Mouse (Mus musculus) hindbrain, postnatal 0 days (tissue): ENCODE data around the gene Awat2. TPM values are rescaled to one million over a fixed set of nuclear protein-coding genes. Genes with fewer than 3 reads are reported as not detected.
A peak's percentile ranks its signal among the peaks of the same experiment; 100 is the strongest.
"Not testable (repeated sequence)": the region's sequence is repeated elsewhere in the genome, so short reads cannot be mapped to it uniquely, and the experiment has no call there.

Source experiments
- ATAC-seq: fragments of 200-750 bp; cut with Nextera tagmentation; 2 replicates; pipeline ENCODE4 v1.8.0; 2017; ENCODE audit warnings: mild to moderate bottlenecking, moderate TSS enrichment, moderate library complexity
- DNase-seq: peaks from one replicate; pipeline ENCODE4 v3.0.0-alpha.2; 2015; ENCODE audit warnings: low spot score
- H3K27ac ChIP-seq: fragments of 300-500 bp; sonication (generic); 2 replicates; pipeline ENCODE4 v1.5.1; 2014; ENCODE audit warnings: mild to moderate bottlenecking
- H3K27me3 ChIP-seq: fragments of 300-500 bp; sonication (generic); 2 replicates; pipeline ENCODE4 v1.6.1; 2014; ENCODE audit warnings: low read length, mixed read lengths; ENCODE audit not compliant: insufficient read depth
- H3K36me3 ChIP-seq: fragments of 300-500 bp; sonication (generic); 2 replicates; pipeline ENCODE4 v1.6.1; 2014; ENCODE audit warnings: low read length, mixed read lengths; ENCODE audit not compliant: insufficient read depth
- H3K4me1 ChIP-seq: fragments of 300-500 bp; sonication (generic); 2 replicates; pipeline ENCODE4 v1.6.1; 2014; ENCODE audit warnings: antibody characterized with exemption, low read length, mixed read lengths; ENCODE audit not compliant: insufficient read depth
- H3K4me2 ChIP-seq: fragments of 300-500 bp; sonication (generic); 2 replicates; pipeline ENCODE4 v1.6.1; 2014; ENCODE audit warnings: low read depth, mild to moderate bottlenecking, low read length, moderate library complexity, mixed read lengths
- H3K4me3 ChIP-seq: fragments of 300-500 bp; sonication (generic); 2 replicates; pipeline ENCODE4 v1.5.1; 2014; ENCODE audit warnings: low read length
- H3K9ac ChIP-seq: fragments of 300-500 bp; sonication (generic); replicated peaks from 2 replicates; pipeline ENCODE4 v1.6.1; 2014; ENCODE audit warnings: mild to moderate bottlenecking, low read length, moderate library complexity, mixed read lengths
- H3K9me3 ChIP-seq: fragments of 300-500 bp; sonication (generic); 2 replicates; pipeline ENCODE4 v1.6.1; 2016; ENCODE audit warnings: low read length, mixed read lengths
- CTCF ChIP-seq: IDR thresholded peaks from 2 replicates; pipeline ENCODE4 v1.5.1; 2016; ENCODE audit warnings: antibody characterized with exemption, control low read depth, low read depth
- WGBS: fragments of 180-500 bp; shearing (Covaris S2); extraction: QIAGEN DNeasy Blood & Tissue Kit; methylation state at CpG from one replicate; pipeline ENCODE4 v1.1.7; 2014; 5-methylcytosine and 5-hydroxymethylcytosine counted together
- polyA plus RNA-seq: library from polyadenylated mRNA; unstranded; fragments of >200 nt; fragmentation: Nextera tagmentation; extraction: Ambion mirVana; gene quantifications from 2 replicates; pipeline ENCODE4 v1.2.1, GENCODE M21; 2015
- total RNA-seq: library from RNA; depleted of rRNA; stranded (reverse); fragments of >200 nt; gene quantifications from 2 replicates; pipeline ENCODE4 v1.2.3, GENCODE M21; 2014; rRNA removed

Awat2 gene
- total RNA-seq (0.26 and 0.36 TPM in 2 replicates), polyA plus RNA-seq (0.09 and 0.15 TPM in 2 replicates)

DNA sequence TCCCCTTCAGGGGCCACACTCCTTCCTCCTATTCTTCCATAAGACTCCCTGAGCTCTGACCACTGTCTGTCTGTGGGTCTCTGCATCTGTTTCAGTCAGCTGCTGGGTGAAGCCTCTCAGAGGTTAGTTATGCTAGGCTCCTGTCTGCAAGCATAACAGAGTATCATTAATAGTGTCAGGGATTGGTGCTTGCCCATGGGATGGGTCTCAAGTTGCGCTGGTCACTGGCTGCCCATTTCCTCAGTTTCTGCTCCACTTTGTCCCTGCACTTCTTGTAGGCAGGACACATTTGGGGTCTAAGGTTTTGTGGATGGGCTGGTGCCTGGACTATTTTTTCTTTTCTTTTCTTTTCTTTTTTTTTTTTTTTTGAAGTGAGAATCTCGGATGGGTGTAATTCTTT lies at the start of gene Awat2:
Gene Awat2 (minus strand): TSS at position 101 of the 400 bp plus-strand sequence.
- ATAC-seq, H3K27me3 ChIP-seq, H3K9me3 ChIP-seq, H3K9ac ChIP-seq, H3K36me3 ChIP-seq, H3K27ac ChIP-seq, H3K4me3 ChIP-seq, H3K4me2 ChIP-seq, DNase-seq, H3K4me1 ChIP-seq: not testable (repeated sequence)
- 87% methylated on average over 2 of the region's 2 CpGs for WGBS

DNA sequence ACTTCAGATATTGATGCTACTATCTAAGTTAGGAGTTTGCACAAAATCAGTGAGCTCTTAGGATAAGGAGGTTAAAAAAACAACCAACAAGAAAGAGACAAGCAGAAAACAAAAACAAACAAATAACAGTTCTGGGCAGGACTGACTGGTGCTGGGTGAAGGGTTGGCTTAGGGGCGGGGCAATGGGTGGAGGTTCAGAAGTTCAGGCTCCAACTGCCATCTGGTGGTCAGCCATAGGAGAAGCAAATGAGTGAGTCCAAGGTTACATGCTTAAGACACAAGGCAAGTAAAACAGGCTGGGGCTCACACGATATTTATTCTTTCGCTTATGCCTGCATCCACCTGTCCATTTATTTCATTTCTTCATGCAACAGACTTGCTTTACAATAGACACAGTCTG lies 37.8 kb upstream of the Awat2 start:
- DNase-seq (peak; percentile 74), ATAC-seq (peak; percentile 83)
- TF ChIP-seq CTCF, result peak; percentile 77
- Histone ChIP-seq H3K27me3 (no peaks in the 10 kb centered on the region), H3K9me3 (no peaks in the 10 kb centered on the region), H3K9ac (no peak overlapping the region), H3K4me3 (no peak overlapping the region), H3K27ac (no peak overlapping the region), H3K36me3 (no peaks in the 10 kb centered on the region), H3K4me2 (no peak overlapping the region), H3K4me1 (no peaks in the 10 kb centered on the region)
- WGBS, result 28% methylated on average over 3 of the region's 3 CpGs

DNA sequence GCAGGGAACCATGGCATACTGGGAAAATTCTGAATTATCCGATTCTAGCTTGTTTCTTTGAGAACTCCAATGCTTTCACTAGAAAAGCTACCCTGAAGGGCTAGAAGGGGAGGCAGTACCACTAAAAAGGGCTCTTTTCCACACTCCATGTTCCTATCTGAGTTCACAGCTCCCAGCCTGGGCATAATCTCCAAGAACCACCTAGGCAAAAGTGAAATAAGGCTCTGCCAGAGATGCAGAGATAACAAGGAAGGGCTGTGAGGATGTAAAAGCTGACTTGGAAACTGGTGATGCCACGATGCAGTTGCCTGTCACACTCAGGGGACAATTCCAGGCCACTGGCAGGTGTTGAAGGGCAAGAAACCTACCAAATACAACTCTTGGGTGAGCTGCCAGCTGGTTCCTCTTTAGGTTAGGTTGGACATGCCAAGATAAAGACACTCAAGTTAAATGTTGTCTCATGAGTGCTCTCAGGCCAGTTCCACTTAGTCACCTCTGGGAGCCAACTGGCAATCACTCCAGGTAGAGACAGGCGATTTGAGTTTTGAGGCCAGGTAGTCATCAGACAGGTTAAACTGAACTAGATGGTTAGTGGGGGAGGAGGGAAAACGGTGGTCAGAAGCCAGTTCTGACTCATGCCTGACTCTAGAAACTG lies 33.2 kb upstream of the Awat2 start:
- no peaks in the 10 kb centered on the region for H3K9me3 ChIP-seq
- no peak for ATAC-seq
- H3K36me3 ChIP-seq, result no peaks in the 10 kb centered on the region
- no peaks in the 10 kb centered on the region for H3K4me1 ChIP-seq
- H3K4me3 ChIP-seq, result no peak overlapping the region
- no peak overlapping the region for H3K9ac ChIP-seq
- no peak for DNase-seq
- no peak overlapping the region for H3K27ac ChIP-seq
- no peak for TF ChIP-seq CTCF
- no peak overlapping the region for H3K4me2 ChIP-seq
- WGBS, result 68% methylated on average over 4 of the region's 4 CpGs
- no peaks in the 10 kb centered on the region for H3K27me3 ChIP-seq

DNA sequence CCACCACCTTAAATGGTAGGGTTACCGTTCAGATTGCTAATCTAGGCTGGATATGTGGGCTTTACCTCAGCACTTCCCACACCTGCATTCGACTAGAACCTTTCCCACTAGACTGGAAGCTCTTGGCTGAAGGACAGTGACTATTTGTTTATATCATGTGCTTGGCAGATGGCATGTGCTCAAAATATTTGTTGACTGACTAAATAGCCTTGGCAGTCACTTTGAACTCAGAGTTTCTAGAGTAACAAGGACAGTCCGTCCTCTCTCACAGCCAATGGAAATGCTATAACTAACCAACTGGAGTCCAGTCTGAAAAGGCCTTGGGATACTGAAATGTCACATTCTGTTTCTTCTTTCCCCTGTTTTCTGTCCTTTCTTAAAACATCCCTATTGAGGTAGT lies 29.0 kb upstream of the Awat2 start:
- no peaks in the 10 kb centered on the region for H3K4me1 ChIP-seq
- H3K9ac ChIP-seq, result no peak overlapping the region
- 81% methylated on average over 3 of the region's 3 CpGs for WGBS
- DNase-seq (no peak), ATAC-seq (no peak)
- H3K4me3 ChIP-seq, result no peak overlapping the region
- H3K9me3 ChIP-seq, result no peaks in the 10 kb centered on the region
- H3K4me2 ChIP-seq, result no peak overlapping the region
- TF ChIP-seq CTCF, result no peak
- H3K36me3 ChIP-seq, result no peaks in the 10 kb centered on the region
- no peak overlapping the region for H3K27ac ChIP-seq
- no peaks in the 10 kb centered on the region for H3K27me3 ChIP-seq

DNA sequence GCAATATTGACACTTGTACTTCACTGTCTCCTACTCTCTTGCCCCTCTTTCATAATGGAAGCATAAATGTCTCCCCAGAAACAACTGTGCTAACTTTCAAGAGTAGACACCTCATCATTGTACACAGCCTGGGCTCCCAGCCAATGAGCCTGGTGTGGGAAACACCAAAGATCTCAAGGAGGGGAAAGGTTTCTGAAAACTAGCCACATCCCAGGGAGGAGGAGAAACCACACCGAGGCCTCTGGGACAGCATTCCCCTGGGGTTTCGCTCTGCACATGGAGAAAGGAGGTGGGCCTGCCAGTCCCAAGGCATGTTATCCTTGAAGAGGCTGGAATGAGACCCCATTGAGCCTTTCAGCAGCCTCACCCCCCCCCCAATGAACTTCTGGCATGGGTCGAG lies 27.6 kb upstream of the Awat2 start:
- no peaks in the 10 kb centered on the region for H3K4me1 ChIP-seq
- no peak overlapping the region for H3K4me3 ChIP-seq
- H3K36me3 ChIP-seq, result no peaks in the 10 kb centered on the region
- DNase-seq, result no peak
- H3K9me3 ChIP-seq, result no peaks in the 10 kb centered on the region
- ATAC-seq, result no peak
- no peak overlapping the region for H3K4me2 ChIP-seq
- no peak overlapping the region for H3K27ac ChIP-seq
- no peaks in the 10 kb centered on the region for H3K27me3 ChIP-seq
- TF ChIP-seq CTCF, result no peak
- WGBS, result 82% methylated on average over 3 of the region's 3 CpGs
- H3K9ac ChIP-seq, result no peak overlapping the region

DNA sequence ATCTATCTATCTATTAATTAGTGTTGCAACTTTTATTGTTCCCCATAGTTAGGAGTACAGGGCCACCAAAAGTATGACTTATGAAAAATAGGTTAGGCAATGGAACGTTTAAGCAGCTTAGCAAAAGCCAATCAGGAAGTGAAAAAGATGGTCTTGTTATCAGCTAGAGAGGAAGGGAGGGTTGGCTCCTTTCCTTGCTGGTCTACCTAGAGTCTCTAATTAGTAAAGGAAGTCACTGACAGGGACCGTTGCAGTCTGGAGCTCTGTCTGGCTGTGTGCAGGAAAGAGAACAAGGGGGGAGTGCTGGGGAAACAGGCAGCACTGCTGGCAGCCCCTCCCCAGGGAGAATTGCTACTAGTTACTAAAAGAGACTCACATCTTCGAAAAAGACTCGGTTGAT lies 25.5 kb upstream of the Awat2 start:
- Histone ChIP-seq H3K9ac (no peak overlapping the region), H3K27me3 (no peaks in the 10 kb centered on the region), H3K4me3 (no peak overlapping the region), H3K9me3 (no peaks in the 10 kb centered on the region), H3K4me1 (no peaks in the 10 kb centered on the region), H3K36me3 (no peaks in the 10 kb centered on the region), H3K27ac (no peak overlapping the region), H3K4me2 (no peak overlapping the region)
- DNase-seq (no peak), ATAC-seq (no peak)
- no peak for TF ChIP-seq CTCF
- 80% methylated on average over 4 of the region's 4 CpGs for WGBS

DNA sequence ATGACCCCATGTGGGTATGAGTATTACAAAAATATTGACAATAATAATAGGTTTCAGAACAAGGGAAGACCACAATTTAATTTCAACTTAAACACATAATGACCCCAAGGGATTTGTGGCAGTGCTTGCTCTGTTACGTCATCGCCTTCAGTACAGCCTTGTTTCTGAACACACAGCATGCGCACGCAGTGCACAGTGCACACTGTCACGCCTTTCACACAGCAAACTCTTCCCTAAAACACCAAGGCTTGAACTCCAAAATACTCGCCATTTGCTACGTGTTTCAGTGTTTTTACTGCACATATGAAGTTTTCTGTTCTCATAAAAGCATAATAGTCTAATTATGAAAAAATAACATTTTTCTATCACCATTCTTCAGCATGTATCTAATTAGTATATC lies 1.0 kb upstream of the Awat2 start:
- Histone ChIP-seq H3K9ac (no peak overlapping the region), H3K4me2 (no peak overlapping the region), H3K4me1 (no peaks in the 10 kb centered on the region), H3K36me3 (no peaks in the 10 kb centered on the region), H3K4me3 (no peak overlapping the region), H3K9me3 (no peaks in the 10 kb centered on the region), H3K27me3 (no peaks in the 10 kb centered on the region), H3K27ac (no peak overlapping the region)
- ATAC-seq (no peak), DNase-seq (no peak)
- no peak for TF ChIP-seq CTCF
- WGBS, result 85% methylated on average over 7 of the region's 7 CpGs
